Mouse (Mus musculus) erythroblast, adult 5-6 weeks (primary cell): ENCODE measurements around the gene Eif3l. TPM values are rescaled to one million over a fixed set of nuclear protein-coding genes. Genes with fewer than 3 reads are reported as not detected.
A peak's percentile ranks its signal among the peaks of the same experiment; 100 is the strongest.

Experiments
- ATAC-seq: replicated peaks from 2 replicates; pipeline ENCODE4 v1.8.0; 2016; ENCODE audit warnings: moderate number of reproducible peaks, mild to moderate bottlenecking, moderate TSS enrichment, inconsistent platforms; ENCODE audit not compliant: poor library complexity, low FRiP score, severe bottlenecking
- total RNA-seq, 2 experiments: library from RNA; stranded (forward) in 1 of 2; stranded (reverse) in 1 of 2; fragments of 150-400 nt in 1 of 2; fragments of 200-764, 138-1000 nt in 1 of 2; gene quantifications; 2 replicates each; pipeline versions ENCODE4 v1.2.3 to v1.2.4; 2015 to 2017; ENCODE audit warnings: low replicate concordance in 2 of 2

Eif3l gene
- total RNA-seq, 2 experiments from 2014 or later, result 29.4 to 51.3 TPM

- ATAC-seq, result no peak
These were observed 36.8 kb downstream of the Eif3l start for GRCm38 (mm10) chr15:79111774-79112173.

GRCm38 (mm10) chr15:79115276-79115675 is 40.3 kb downstream of the Eif3l start:
- ATAC-seq, result no peak

GRCm38 (mm10) chr15:79119491-79119890 is 44.5 kb downstream of the Eif3l start:
- ATAC-seq, result no peak

GRCm38 (mm10) chr15:79122119-79122518 is 47.1 kb downstream of the Eif3l start:
- no peak for ATAC-seq

GRCm38 (mm10) chr15:79122546-79122945 is 47.6 kb downstream of the Eif3l start:
- ATAC-seq, result no peak

- ATAC-seq, result no peak
These were observed 48.8 kb downstream of the Eif3l start for GRCm38 (mm10) chr15:79123751-79124150.

- ATAC-seq, result no peak
These were observed 49.4 kb downstream of the Eif3l start for GRCm38 (mm10) chr15:79124331-79124875.

GRCm38 (mm10) chr15:79126217-79126932 is 51.4 kb downstream of the Eif3l start:
- ATAC-seq, result no peak

- no peak for ATAC-seq
These were observed 52.1 kb downstream of the Eif3l start for GRCm38 (mm10) chr15:79127101-79127500.

GRCm38 (mm10) chr15:79128208-79128607 is 53.2 kb downstream of the Eif3l start:
- ATAC-seq, result no peak

GRCm38 (mm10) chr15:79129311-79129710 is 54.3 kb downstream of the Eif3l start:
- ATAC-seq, result no peak

GRCm38 (mm10) chr15:79130782-79131181 is 55.8 kb downstream of the Eif3l start:
- ATAC-seq, result no peak

- no peak for ATAC-seq
These were observed 56.5 kb downstream of the Eif3l start for GRCm38 (mm10) chr15:79131442-79131841.

- no peak for ATAC-seq
These were observed 58.2 kb downstream of the Eif3l start for GRCm38 (mm10) chr15:79133191-79133661.

GRCm38 (mm10) chr15:79134496-79135270 is 59.7 kb downstream of the Eif3l start:
- ATAC-seq, result no peak

GRCm38 (mm10) chr15:79135332-79135731 is 60.4 kb downstream of the Eif3l start:
- ATAC-seq, result no peak

- no peak for ATAC-seq
These were observed 61.0 kb downstream of the Eif3l start for GRCm38 (mm10) chr15:79135783-79136575.

GRCm38 (mm10) chr15:79139640-79140039 is 64.7 kb downstream of the Eif3l start:
- no peak for ATAC-seq

- ATAC-seq, result peak; percentile 97
These were observed 66.0 kb downstream of the Eif3l start, which contains the start of the genes Polr2f and 1700088E04Rik for GRCm38 (mm10) chr15:79140866-79141565. Polr2f (plus strand) TSS chr15:79141009. 1700088E04Rik (minus strand) TSS chr15:79141253.
